Mouse (Mus musculus) embryonic facial prominence, embryonic 12.5 days (tissue): ENCODE data around the gene Mcfd2. TPM values are rescaled to one million over a fixed set of nuclear protein-coding genes. Genes with fewer than 3 reads are reported as not detected.
"Not testable (repeated sequence)": the region's sequence is repeated elsewhere in the genome, so short reads cannot be mapped to it uniquely, and the experiment has no call there.

Experiments used
- ATAC-seq: fragments of 200-750 bp; cut with Nextera tagmentation; 2 replicates; pipeline ENCODE4 v1.8.0; 2017; ENCODE audit not compliant: insufficient number of reproducible peaks, insufficient read depth, low FRiP score, low TSS enrichment
- H3K27ac ChIP-seq: fragments of 300-500 bp; sonication (generic); 2 replicates; pipeline ENCODE4 v1.5.1; 2016; ENCODE audit warnings: mild to moderate bottlenecking
- H3K27me3 ChIP-seq: fragments of 300-500 bp; sonication (generic); 2 replicates; pipeline ENCODE4 v1.6.1; 2016; ENCODE audit warnings: mild to moderate bottlenecking, moderate library complexity
- H3K36me3 ChIP-seq: fragments of 300-500 bp; sonication (generic); 2 replicates; pipeline ENCODE4 v1.6.1; 2016; ENCODE audit warnings: mild to moderate bottlenecking
- H3K4me1 ChIP-seq: fragments of 300-500 bp; sonication (generic); 2 replicates; pipeline ENCODE4 v1.6.1; 2016
- H3K4me2 ChIP-seq: fragments of 300-500 bp; sonication (generic); replicated peaks from 2 replicates; pipeline ENCODE4 v1.6.1; 2016; ENCODE audit warnings: mild to moderate bottlenecking, moderate library complexity
- H3K4me3 ChIP-seq: fragments of 300-500 bp; sonication (generic); 2 replicates; pipeline ENCODE4 v1.5.1; 2016; ENCODE audit warnings: mild to moderate bottlenecking
- H3K9ac ChIP-seq: fragments of 300-500 bp; sonication (generic); 2 replicates; pipeline ENCODE4 v1.6.1; 2016; ENCODE audit warnings: mild to moderate bottlenecking, moderate library complexity
- H3K9me3 ChIP-seq: fragments of 300-500 bp; sonication (generic); 2 replicates; pipeline ENCODE4 v1.6.1; 2016; ENCODE audit warnings: mild to moderate bottlenecking, moderate library complexity
- WGBS: fragments of 180-500 bp; shearing (Covaris S2); methylation state at CpG from one replicate; pipeline ENCODE4 v1.1.7; 2016; 5-methylcytosine and 5-hydroxymethylcytosine counted together
- polyA plus RNA-seq: library from polyadenylated mRNA; unstranded; fragments of >200 nt; fragmentation: Nextera tagmentation; extraction: Ambion mirVana; gene quantifications from 2 replicates; pipeline ENCODE4 v1.2.1, GENCODE M21; 2016

The Mcfd2 gene
- polyA plus RNA-seq, 1 experiment from 2014 or later, result 85.1 TPM

DNA sequence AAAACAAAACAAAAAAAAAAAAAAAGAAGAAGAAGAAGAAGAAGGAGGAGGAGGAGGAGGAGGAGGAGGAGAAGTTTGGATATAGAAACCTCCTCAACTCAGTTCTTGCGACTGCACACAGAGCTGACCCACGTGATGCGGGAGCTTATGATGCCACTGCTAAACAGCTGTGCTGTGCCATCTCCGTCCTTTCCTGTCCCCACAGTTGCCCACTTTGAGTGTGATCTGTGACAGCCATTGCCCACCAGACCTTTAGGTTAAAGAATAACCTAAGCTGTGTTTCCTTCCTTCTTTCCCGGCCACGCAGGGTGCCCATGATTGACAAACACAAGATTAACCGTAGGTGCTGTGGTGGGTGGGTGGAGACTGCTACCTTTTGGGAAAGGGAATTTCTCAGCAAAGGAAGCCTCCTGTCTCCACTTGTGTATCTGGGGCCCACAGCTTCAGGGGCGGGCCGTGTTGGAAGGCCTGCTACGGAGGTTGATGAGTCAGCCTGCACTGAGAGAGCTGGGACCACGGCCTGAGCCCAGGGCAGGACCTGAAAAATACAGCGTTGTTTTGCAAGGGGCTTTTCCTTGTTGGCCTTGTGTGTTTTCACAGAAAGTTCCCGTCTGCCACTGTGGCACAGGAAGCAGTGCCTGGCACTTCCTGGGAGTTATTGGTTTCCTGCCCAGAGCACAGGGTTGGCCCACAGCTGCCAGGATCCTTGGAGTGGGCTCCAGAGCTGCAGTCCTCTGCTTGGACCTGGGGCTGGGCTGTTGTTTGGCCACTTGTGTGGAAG lies 36.5 kb upstream of the Mcfd2 start:
- Histone ChIP-seq H3K4me3 (no peak overlapping the region), H3K9me3 (no peaks in the 10 kb centered on the region), H3K9ac (no peak overlapping the region), H3K4me1 (peaks cover 5% of the 10 kb centered on the region; the same call in 1 of the 2 replicates), H3K4me2 (no peak overlapping the region), H3K36me3 (no peaks in the 10 kb centered on the region), H3K27ac (no peak overlapping the region), H3K27me3 (no peaks in the 10 kb centered on the region)
- ATAC-seq, result no peak
- WGBS, result 82% methylated on average over 13 of the region's 13 CpGs

GRCm38 (mm10) chr17:87301607-87302006 lies 35.9 kb upstream of the Mcfd2 start:
- H3K4me3 ChIP-seq, ATAC-seq, H3K36me3 ChIP-seq, H3K4me2 ChIP-seq, H3K9ac ChIP-seq, H3K4me1 ChIP-seq, H3K9me3 ChIP-seq, H3K27me3 ChIP-seq, H3K27ac ChIP-seq: not testable (repeated sequence)
- 91% methylated on average over 9 of the region's 9 CpGs for WGBS

DNA sequence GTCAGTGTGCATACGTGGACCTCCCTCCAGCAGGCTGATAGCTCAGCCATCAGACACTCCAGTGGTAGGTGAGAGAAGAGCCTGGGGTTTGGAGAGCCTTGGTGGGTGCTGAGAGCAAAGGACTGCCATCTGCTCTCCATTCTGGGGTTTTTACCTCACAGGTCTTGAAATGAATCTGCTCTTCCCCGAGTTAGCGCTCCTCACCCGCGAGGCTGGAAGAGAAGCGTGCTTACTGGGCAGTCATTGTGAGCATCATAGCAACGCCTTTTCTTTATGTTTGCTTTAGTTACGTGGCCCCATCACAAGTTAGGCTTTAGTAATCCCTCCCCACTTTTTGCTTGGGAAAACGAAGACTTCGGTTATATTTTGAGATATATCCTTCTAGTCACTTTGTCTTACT lies 34.6 kb upstream of the Mcfd2 start:
- ATAC-seq, result no peak
- Histone ChIP-seq H3K4me3 (no peak overlapping the region), H3K4me2 (no peak overlapping the region), H3K27ac (no peak overlapping the region), H3K9me3 (no peaks in the 10 kb centered on the region), H3K4me1 (peaks cover 5% of the 10 kb centered on the region; the same call in 1 of the 2 replicates), H3K36me3 (no peaks in the 10 kb centered on the region), H3K27me3 (no peaks in the 10 kb centered on the region), H3K9ac (no peak overlapping the region)
- 88% methylated on average over 10 of the region's 10 CpGs for WGBS

GRCm38 (mm10) chr17:87298944-87299343 lies 33.2 kb upstream of the Mcfd2 start:
- no peaks in the 10 kb centered on the region for H3K36me3 ChIP-seq
- H3K9me3 ChIP-seq, result no peaks in the 10 kb centered on the region
- ATAC-seq, result no peak
- no peak overlapping the region for H3K27ac ChIP-seq
- H3K4me3 ChIP-seq, result no peak overlapping the region
- H3K9ac ChIP-seq, result no peak overlapping the region
- H3K4me1 ChIP-seq, result peaks cover 5% of the 10 kb centered on the region; the same call in 1 of the 2 replicates
- H3K27me3 ChIP-seq, result no peaks in the 10 kb centered on the region
- H3K4me2 ChIP-seq, result no peak overlapping the region
- WGBS, result 62% methylated on average over 6 of the region's 6 CpGs

DNA sequence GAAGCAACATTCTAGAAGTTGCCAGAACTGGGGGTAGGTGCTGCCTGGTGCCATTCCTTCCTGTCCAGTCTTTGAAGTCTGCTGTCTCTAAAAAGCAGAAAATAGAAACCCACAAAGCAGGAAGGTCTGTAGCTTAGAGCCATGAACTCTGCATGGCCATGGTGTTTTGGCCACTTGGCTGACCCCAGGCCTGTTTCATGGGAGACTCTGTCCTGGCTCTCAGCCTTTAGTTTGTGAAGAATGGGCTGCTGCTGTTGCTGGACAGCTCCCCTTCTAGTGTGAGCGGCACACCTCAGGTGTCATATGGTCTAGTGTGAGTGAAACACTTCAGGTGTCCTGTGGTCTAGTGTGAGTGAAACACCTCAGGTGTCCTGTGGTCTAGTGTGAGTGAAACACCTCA lies 31.0 kb upstream of the Mcfd2 start:
- H3K4me1 ChIP-seq, H3K27ac ChIP-seq, H3K27me3 ChIP-seq, ATAC-seq, H3K9ac ChIP-seq, H3K4me2 ChIP-seq, H3K36me3 ChIP-seq, H3K9me3 ChIP-seq, H3K4me3 ChIP-seq: not testable (repeated sequence)
- WGBS, result 65% methylated on average over 1 of the region's 1 CpGs

GRCm38 (mm10) chr17:87295738-87296137 lies 30.0 kb upstream of the Mcfd2 start:
- H3K9me3 ChIP-seq, result no peaks in the 10 kb centered on the region
- peaks cover 5% of the 10 kb centered on the region; the same call in 1 of the 2 replicates for H3K4me1 ChIP-seq
- WGBS, result 84% methylated on average over 7 of the region's 7 CpGs
- H3K9ac ChIP-seq, result no peak overlapping the region
- no peak for ATAC-seq
- no peak overlapping the region for H3K4me3 ChIP-seq
- H3K27ac ChIP-seq, result no peak overlapping the region
- H3K36me3 ChIP-seq, result no peaks in the 10 kb centered on the region
- H3K4me2 ChIP-seq, result no peak overlapping the region
- no peaks in the 10 kb centered on the region for H3K27me3 ChIP-seq

- WGBS, result 85% methylated on average over 5 of the region's 5 CpGs
- H3K27ac ChIP-seq, result no peak overlapping the region
- H3K36me3 ChIP-seq, result no peaks in the 10 kb centered on the region
- 0 out of 2 replicates have a peak, but pooled peaks cover under 1% of the 10 kb centered on the region for H3K4me1 ChIP-seq
- H3K4me2 ChIP-seq, result no peak overlapping the region
- peaks cover 5% of the 10 kb centered on the region; the same call in 1 of the 2 replicates for H3K27me3 ChIP-seq
- H3K9me3 ChIP-seq, result no peaks in the 10 kb centered on the region
- H3K9ac ChIP-seq, result no peak overlapping the region
- ATAC-seq, result no peak
- H3K4me3 ChIP-seq, result no peak overlapping the region
Observed at GRCm38 (mm10) chr17:87293125-87293524, 27.4 kb upstream of the Mcfd2 start.

DNA sequence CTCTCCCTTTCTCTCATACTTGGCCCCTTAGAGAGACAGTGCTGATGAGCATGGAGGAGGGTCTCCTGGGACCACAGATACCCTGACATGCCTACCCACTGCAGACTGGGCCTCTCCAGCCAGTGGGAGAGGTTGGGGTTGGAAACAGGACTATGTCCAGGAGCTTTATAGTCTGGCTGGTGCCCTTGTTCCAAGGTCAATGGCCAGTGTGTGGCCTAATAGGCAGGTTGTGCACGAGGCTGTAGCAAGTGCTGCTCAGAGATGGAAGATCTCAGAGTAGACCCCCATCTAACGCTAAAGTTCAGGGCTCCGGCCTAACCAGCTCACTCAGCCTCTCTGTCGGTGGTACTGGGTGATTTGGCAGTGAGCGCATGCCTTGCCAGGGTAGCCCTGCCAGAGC lies 26.0 kb upstream of the Mcfd2 start:
- Histone ChIP-seq H3K4me2 (no peak overlapping the region), H3K9me3 (no peaks in the 10 kb centered on the region), H3K4me3 (no peak overlapping the region), H3K4me1 (0 out of 2 replicates have a peak, but pooled peaks cover 3% of the 10 kb centered on the region), H3K36me3 (no peaks in the 10 kb centered on the region), H3K27me3 (peaks cover 18% of the 10 kb centered on the region; the same call in 1 of the 2 replicates), H3K9ac (no peak overlapping the region), H3K27ac (no peak overlapping the region)
- whole genome bisulfite sequencing, result 86% methylated on average over 5 of the region's 5 CpGs
- no peak for ATAC-seq

- Histone ChIP-seq H3K9me3 (no peaks in the 10 kb centered on the region), H3K27me3 (peaks cover 20% of the 10 kb centered on the region; the same call in 1 of the 2 replicates), H3K9ac (no peak overlapping the region), H3K27ac (no peak overlapping the region), H3K4me3 (no peak overlapping the region), H3K4me2 (no peak overlapping the region), H3K4me1 (peaks cover 7% of the 10 kb centered on the region; the same call in 1 of the 2 replicates), H3K36me3 (no peaks in the 10 kb centered on the region)
- WGBS, result 93% methylated on average over 7 of the region's 7 CpGs
- ATAC-seq, result no peak
Observed at GRCm38 (mm10) chr17:87291037-87291436, 25.3 kb upstream of the Mcfd2 start.

DNA sequence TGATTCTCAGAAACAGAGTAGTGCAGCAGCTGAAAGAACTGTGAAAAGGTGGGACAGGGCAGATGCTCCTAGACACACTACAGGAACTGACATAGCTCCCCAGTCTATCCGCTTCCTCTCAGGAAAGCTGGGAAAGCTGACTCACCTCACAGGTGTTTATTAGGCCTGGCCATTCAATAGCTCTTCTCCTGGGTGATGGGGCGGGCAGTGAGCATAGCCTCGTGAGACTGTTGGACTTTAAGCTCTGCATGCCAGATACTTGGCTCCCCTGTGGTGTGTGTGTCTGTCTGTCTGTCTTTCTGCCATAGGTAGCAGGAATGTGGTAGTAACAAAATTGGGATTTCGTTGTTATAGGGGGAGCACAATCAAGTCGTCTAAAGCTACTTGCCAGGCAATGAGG lies 23.6 kb upstream of the Mcfd2 start:
- peaks cover 34% of the 10 kb centered on the region for H3K27me3 ChIP-seq
- WGBS, result 75% methylated on average over 5 of the region's 5 CpGs
- H3K27ac ChIP-seq, result no peak overlapping the region
- no peak overlapping the region for H3K9ac ChIP-seq
- no peaks in the 10 kb centered on the region for H3K36me3 ChIP-seq
- no peaks in the 10 kb centered on the region for H3K9me3 ChIP-seq
- no peak overlapping the region for H3K4me3 ChIP-seq
- peaks cover 8% of the 10 kb centered on the region; the same call in 1 of the 2 replicates for H3K4me1 ChIP-seq
- ATAC-seq, result no peak
- no peak overlapping the region for H3K4me2 ChIP-seq

DNA sequence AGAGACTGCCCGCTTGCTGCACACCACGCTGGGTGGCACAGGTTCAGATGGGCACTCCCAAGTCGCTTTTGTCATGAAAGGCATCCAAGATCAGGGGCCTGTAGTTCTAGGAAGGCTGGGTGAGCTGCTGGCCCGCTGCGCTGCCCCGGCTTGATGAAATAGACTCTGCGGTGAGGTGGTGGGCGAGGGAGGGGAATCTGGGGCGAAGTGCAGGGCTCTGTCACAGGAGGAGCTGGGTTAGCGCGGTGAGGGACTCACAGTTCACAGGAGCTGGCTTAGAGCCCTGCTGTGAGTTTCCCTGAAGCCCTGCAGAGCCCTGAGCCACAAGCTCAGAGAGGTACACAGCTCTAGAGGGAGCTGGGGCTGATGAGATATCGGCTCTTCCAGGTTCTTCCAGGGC lies 22.4 kb upstream of the Mcfd2 start:
- ATAC-seq, result no peak
- peaks cover 42% of the 10 kb centered on the region for H3K27me3 ChIP-seq
- WGBS, result 29% methylated on average over 12 of the region's 12 CpGs
- H3K36me3 ChIP-seq, result no peaks in the 10 kb centered on the region
- peaks cover 11% of the 10 kb centered on the region; the same call in 1 of the 2 replicates for H3K4me1 ChIP-seq
- H3K9ac ChIP-seq, result no peak overlapping the region
- H3K4me2 ChIP-seq, result no peak overlapping the region
- H3K4me3 ChIP-seq, result no peak overlapping the region
- no peak overlapping the region for H3K27ac ChIP-seq
- no peaks in the 10 kb centered on the region for H3K9me3 ChIP-seq

DNA sequence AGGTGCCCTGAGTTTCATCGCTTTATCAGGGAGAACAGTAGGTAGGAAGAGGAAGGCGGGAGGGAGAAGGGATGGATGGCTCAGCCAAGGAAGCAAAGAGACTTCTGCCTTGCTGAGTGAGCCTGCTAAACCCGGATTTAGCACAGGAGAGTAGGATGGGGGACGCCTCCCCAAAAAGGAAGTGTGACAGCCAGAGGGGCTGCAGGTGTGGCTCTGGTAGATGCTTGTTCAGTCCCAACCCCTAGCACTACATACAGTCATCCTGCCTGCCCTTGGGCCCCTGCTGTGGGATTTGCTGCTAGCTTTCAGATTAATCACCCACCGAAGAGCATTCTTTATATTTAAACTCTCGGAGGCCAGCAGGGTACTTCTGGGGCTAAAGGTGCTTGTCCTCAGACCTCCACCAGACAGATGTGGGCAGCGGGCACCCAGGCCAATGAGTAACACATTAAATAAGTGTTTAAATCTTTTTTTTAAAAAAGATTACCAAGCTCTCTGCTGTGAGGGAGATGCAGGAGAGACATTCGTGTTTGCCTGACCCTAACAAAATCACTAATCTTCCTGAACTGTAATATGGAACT lies 21.6 kb upstream of the Mcfd2 start:
- ATAC-seq, result no peak
- H3K4me2 ChIP-seq, result no peak overlapping the region
- no peaks in the 10 kb centered on the region for H3K36me3 ChIP-seq
- no peaks in the 10 kb centered on the region for H3K9me3 ChIP-seq
- H3K27me3 ChIP-seq, result peaks cover 44% of the 10 kb centered on the region
- 58% methylated on average over 8 of the region's 8 CpGs for whole genome bisulfite sequencing
- H3K4me1 ChIP-seq, result peaks cover 11% of the 10 kb centered on the region; the same call in 1 of the 2 replicates
- H3K4me3 ChIP-seq, result no peak overlapping the region
- H3K9ac ChIP-seq, result no peak overlapping the region
- no peak overlapping the region for H3K27ac ChIP-seq
